Mouse (Mus musculus) limb, embryonic 13.5 days (tissue): ENCODE results near the gene Stk38l. TPM values are rescaled to one million over a fixed set of nuclear protein-coding genes. Genes with fewer than 3 reads are reported as not detected.
"Not testable (repeated sequence)": the region's sequence is repeated elsewhere in the genome, so short reads cannot be mapped to it uniquely, and the experiment has no call there.

Experiments
- ATAC-seq: fragments of 200-750 bp; cut with Nextera tagmentation; 2 replicates; pipeline ENCODE4 v1.8.0; 2017; ENCODE audit warnings: low read depth, moderate number of reproducible peaks, moderate TSS enrichment; ENCODE audit not compliant: low FRiP score
- H3K27ac ChIP-seq: fragments of 300-500 bp; sonication (generic); 2 replicates; pipeline ENCODE4 v1.5.1; 2015; ENCODE audit warnings: inconsistent platforms, mild to moderate bottlenecking, moderate library complexity
- H3K27me3 ChIP-seq: fragments of 300-500 bp; sonication (generic); 2 replicates; pipeline ENCODE4 v1.6.1; 2015; ENCODE audit warnings: mild to moderate bottlenecking, inconsistent platforms
- H3K36me3 ChIP-seq: fragments of 300-500 bp; sonication (generic); 2 replicates; pipeline ENCODE4 v1.6.1; 2015; ENCODE audit warnings: inconsistent platforms, mild to moderate bottlenecking, moderate library complexity
- H3K4me1 ChIP-seq: fragments of 300-500 bp; sonication (generic); 2 replicates; pipeline ENCODE4 v1.6.1; 2015; ENCODE audit warnings: inconsistent platforms
- H3K4me2 ChIP-seq: fragments of 300-500 bp; sonication (generic); replicated peaks from 2 replicates; pipeline ENCODE4 v1.6.1; 2015; ENCODE audit warnings: inconsistent platforms, mild to moderate bottlenecking, moderate library complexity
- H3K4me3 ChIP-seq: fragments of 300-500 bp; sonication (generic); 2 replicates; pipeline ENCODE4 v1.5.1; 2015; ENCODE audit warnings: moderate library complexity, mild to moderate bottlenecking, inconsistent platforms
- H3K9ac ChIP-seq: fragments of 300-500 bp; sonication (generic); 2 replicates; pipeline ENCODE4 v1.6.1; 2015; ENCODE audit warnings: mild to moderate bottlenecking, inconsistent platforms
- H3K9me3 ChIP-seq: fragments of 300-500 bp; sonication (generic); 2 replicates; pipeline ENCODE4 v1.6.1; 2016; ENCODE audit warnings: inconsistent platforms
- WGBS: fragments of 180-500 bp; shearing (Covaris S2); methylation state at CpG from one replicate; pipeline ENCODE4 v1.1.7; 2015; 5-methylcytosine and 5-hydroxymethylcytosine counted together
- polyA plus RNA-seq: library from polyadenylated mRNA; unstranded; fragments of >200 nt; fragmentation: Nextera tagmentation; extraction: Ambion mirVana; gene quantifications from 2 replicates; pipeline ENCODE4 v1.2.1, GENCODE M21; 2015

Gene Stk38l
- polyA plus RNA-seq, 1 experiment from 2014 or later = 23.0 TPM

DNA sequence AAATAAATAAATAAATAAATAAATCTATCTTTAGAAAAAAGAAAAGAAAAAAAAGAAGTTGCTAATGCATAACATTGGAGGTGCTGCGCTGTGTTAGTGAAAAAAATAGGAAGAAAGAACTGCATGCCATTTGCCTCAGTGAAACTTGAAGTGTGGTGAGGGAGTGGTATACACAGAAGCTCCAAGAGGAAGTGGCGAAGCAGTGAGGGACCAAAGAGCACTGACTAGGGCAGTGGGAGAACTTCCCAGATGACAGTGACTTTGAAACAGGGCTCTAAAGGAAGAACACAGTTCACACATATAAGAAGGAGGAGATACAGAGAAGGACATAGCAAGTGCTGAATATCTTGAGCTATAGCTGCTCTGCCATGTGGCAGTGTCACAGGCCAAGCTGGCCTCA lies 34.2 kb downstream of the Stk38l start:
- no peak for ATAC-seq
- Histone ChIP-seq H3K36me3 (peaks cover 3% of the 10 kb centered on the region), H3K9ac (no peak overlapping the region), H3K4me3 (no peak overlapping the region), H3K9me3 (no peaks in the 10 kb centered on the region), H3K4me1 (peaks cover 37% of the 10 kb centered on the region), H3K27ac (no peak overlapping the region), H3K4me2 (no peak overlapping the region), H3K27me3 (no peaks in the 10 kb centered on the region)
- 94% methylated on average over 2 of the region's 2 CpGs for WGBS

- no peak for ATAC-seq
- Histone ChIP-seq H3K9ac (no peak overlapping the region), H3K4me1 (peaks cover 31% of the 10 kb centered on the region), H3K36me3 (peaks cover 3% of the 10 kb centered on the region), H3K27me3 (no peaks in the 10 kb centered on the region), H3K27ac (no peak overlapping the region), H3K4me3 (no peak overlapping the region), H3K4me2 (no peak overlapping the region), H3K9me3 (no peaks in the 10 kb centered on the region)
- WGBS = 98% methylated on average over 2 of the region's 2 CpGs
These were observed 35.2 kb downstream of the Stk38l start for GRCm38 (mm10) chr6:146760022-146760421.

DNA sequence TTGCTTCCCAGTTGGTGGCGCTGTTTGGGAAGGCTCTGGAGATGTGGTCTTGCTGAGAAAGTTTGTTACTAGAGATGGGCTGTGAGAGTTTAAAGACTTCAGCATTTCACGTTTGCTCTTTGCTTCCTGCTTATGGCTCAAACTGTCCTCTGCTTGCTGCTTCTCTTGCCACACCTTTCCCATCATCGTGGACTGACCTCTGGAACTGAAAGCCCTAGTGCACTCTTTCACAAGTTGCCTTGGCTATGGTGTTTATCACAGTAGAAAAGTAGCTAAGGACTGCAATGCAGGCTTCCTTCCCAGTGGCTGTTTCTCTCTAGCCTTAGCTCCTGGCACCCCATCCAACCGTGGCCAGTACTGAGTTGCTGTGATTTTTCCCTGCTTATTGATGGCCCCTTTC lies 35.9 kb downstream of the Stk38l start:
- WGBS = 70% methylated on average over 4 of the region's 4 CpGs
- no peaks in the 10 kb centered on the region for H3K9me3 ChIP-seq
- H3K4me1 ChIP-seq = peaks cover 31% of the 10 kb centered on the region
- peaks cover 3% of the 10 kb centered on the region for H3K36me3 ChIP-seq
- H3K27me3 ChIP-seq = no peaks in the 10 kb centered on the region
- H3K27ac ChIP-seq = no peak overlapping the region
- H3K4me3 ChIP-seq = no peak overlapping the region
- H3K9ac ChIP-seq = no peak overlapping the region
- no peak for ATAC-seq
- H3K4me2 ChIP-seq = no peak overlapping the region

DNA sequence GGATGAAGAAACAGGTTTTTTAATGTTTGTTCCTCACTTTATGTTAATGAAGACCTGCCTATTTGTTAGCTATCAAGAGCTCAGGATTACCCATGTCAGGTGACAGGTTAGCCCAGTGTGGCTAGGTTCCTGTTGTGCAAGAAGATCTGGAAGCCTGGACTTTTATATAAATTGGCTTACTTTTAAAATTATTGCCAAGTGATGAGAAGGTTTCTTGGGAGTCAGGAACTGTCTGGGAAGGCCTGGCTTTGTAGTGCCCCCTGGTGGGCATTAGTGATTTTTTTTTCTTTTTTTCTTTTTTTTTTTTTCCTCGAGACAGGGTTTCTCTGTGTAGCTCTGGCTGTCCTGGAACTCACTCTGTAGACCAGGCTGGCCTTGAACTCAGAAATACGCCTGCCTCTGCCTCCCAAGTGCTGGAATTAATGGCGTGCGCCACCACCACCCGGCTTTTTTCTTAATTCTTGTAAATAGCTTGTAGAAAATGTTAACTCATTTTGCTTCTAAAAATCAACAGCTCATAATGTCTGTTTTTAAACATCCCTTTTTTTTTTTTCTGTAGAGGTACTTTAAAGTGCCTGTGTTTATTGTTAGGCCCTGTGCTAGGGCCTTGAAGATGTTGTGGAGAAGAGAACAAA lies 37.6 kb downstream of the Stk38l start:
- Histone ChIP-seq H3K36me3 (peaks cover 18% of the 10 kb centered on the region), H3K4me2 (no peak overlapping the region), H3K9ac (no peak overlapping the region), H3K4me3 (no peak overlapping the region), H3K27me3 (no peaks in the 10 kb centered on the region), H3K27ac (no peak overlapping the region), H3K9me3 (no peaks in the 10 kb centered on the region), H3K4me1 (peaks cover 19% of the 10 kb centered on the region)
- no peak for ATAC-seq
- 67% methylated on average over 5 of the region's 5 CpGs for WGBS

DNA sequence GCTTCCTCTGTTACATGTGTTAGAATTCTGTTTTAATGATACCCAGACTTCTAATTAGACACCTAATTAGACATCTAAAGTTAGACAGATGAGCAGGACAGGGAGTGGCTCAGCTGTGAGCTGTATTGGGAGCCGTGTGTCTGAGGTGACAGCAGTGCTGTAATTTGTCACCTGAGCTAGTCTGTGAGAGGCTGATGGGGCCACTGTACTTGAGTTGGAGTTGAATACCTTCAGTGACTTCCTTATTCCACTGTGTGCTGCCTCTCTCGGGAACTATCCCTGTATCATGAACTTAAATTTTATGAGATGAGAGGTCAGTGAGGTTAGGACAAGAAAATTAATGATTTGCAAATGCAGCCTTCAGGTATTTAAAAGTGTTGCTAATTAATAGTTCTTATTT lies 39.8 kb downstream of the Stk38l start:
- Histone ChIP-seq H3K4me1 (peaks cover 13% of the 10 kb centered on the region), H3K9ac (no peak overlapping the region), H3K9me3 (no peaks in the 10 kb centered on the region), H3K27me3 (no peaks in the 10 kb centered on the region), H3K4me3 (no peak overlapping the region), H3K36me3 (peaks cover 38% of the 10 kb centered on the region), H3K27ac (no peak overlapping the region), H3K4me2 (no peak overlapping the region)
- WGBS = 37% methylated on average over 2 of the region's 2 CpGs
- no peak for ATAC-seq

DNA sequence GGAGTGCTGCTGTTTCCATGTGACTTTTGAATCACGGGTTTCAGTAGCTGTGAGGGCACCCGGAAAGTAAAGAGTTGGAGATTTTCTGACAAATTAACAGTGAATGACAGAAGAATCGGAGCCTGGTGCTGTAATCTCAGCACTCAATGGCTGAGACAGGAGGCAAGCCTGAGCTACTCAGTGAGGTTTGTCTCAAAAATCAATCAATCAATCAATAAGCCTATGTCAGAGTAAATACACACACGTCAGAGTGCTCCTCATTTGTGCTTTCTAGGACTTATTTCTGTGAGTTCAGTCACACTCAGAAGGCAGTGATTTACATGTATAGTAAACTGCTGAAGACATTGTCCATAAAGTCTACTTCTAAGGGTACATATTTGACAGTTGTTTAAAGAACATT lies 40.5 kb downstream of the Stk38l start:
- 87% methylated on average over 4 of the region's 4 CpGs for WGBS
- no peak overlapping the region for H3K4me2 ChIP-seq
- no peaks in the 10 kb centered on the region for H3K9me3 ChIP-seq
- ATAC-seq = no peak
- H3K27me3 ChIP-seq = no peaks in the 10 kb centered on the region
- no peak overlapping the region for H3K27ac ChIP-seq
- peaks cover 42% of the 10 kb centered on the region for H3K36me3 ChIP-seq
- peaks cover 19% of the 10 kb centered on the region for H3K4me1 ChIP-seq
- no peak overlapping the region for H3K9ac ChIP-seq
- H3K4me3 ChIP-seq = no peak overlapping the region

DNA sequence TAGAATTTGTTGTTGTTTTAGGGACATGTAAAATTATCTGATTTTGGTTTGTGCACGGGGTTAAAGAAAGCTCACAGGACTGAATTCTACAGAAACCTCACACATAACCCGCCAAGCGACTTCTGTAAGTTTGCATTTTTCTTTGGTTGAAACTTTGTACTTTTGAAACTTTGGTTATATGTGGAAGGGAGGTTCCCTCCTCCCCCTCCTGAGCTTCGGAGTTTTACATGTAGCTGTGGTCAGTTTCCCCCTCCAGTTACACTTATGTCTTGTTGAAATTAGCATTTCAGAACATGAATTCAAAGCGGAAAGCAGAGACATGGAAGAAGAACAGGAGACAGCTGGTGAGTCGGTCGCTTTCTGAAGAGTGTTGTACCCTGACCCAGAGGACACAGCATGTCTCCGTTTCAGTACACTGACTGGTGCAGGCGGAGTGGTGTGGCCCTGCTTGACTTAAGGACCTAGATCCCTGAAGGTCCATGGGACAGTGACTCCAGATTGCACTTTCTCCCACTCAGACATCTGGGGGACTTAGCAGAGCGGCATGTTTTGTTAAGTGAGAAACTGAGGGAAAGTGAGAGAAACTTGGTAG lies 44.1 kb downstream of the Stk38l start:
- Histone ChIP-seq H3K4me2 (no peak overlapping the region), H3K27me3 (no peaks in the 10 kb centered on the region), H3K36me3 (peaks cover 68% of the 10 kb centered on the region), H3K27ac (no peak overlapping the region), H3K9ac (no peak overlapping the region), H3K4me1 (peaks cover 9% of the 10 kb centered on the region; the same call in 1 of the 2 replicates), H3K4me3 (no peak overlapping the region), H3K9me3 (no peaks in the 10 kb centered on the region)
- no peak for ATAC-seq
- WGBS = 92% methylated on average over 10 of the region's 10 CpGs

DNA sequence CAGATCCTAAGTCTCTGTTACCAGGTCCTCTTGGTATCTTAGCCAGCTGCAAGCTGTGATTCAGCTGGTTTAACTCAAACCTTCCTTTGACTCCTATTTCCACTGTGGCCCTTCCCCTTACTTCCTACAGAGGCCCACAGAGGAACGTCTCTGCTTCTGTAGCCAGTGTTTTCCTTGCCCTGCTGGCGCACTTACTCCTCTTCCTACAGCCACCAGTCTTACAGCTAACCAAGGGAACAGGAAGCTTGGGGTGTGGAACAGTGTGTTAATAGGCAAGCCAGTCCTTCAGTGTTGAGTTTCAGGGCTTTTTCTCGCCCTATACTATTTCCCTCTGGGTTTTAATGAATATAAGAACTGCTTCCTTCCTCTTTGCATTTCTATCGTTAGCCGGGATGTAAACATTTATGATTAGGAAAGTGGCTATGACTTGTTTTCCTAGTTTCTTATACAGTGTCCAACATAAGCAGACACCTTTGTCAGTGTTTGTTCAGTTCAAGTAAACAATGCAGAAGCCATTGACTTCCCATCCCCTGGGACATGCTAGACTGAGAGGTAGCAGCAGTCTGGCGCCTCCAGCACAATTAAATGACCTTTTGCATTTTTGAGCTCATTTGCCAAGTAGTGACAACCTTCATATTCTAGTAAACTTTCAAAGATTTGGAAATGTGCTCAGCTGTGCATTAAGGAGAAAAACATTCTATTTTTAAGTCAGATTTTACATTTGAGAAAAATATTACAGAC lies 45.4 kb downstream of the Stk38l start:
- no peaks in the 10 kb centered on the region for H3K9me3 ChIP-seq
- no peak overlapping the region for H3K4me3 ChIP-seq
- no peaks in the 10 kb centered on the region for H3K27me3 ChIP-seq
- 54% methylated on average over 6 of the region's 6 CpGs for WGBS
- peaks cover 9% of the 10 kb centered on the region; the same call in 1 of the 2 replicates for H3K4me1 ChIP-seq
- peak overlapping the region; percentile 48; the same call in 1 of the 2 replicates for H3K27ac ChIP-seq
- no peak overlapping the region; the same call in 1 of the 2 replicates for H3K9ac ChIP-seq
- H3K36me3 ChIP-seq = peaks cover 77% of the 10 kb centered on the region
- H3K4me2 ChIP-seq = no peak overlapping the region
- no peak for ATAC-seq

DNA sequence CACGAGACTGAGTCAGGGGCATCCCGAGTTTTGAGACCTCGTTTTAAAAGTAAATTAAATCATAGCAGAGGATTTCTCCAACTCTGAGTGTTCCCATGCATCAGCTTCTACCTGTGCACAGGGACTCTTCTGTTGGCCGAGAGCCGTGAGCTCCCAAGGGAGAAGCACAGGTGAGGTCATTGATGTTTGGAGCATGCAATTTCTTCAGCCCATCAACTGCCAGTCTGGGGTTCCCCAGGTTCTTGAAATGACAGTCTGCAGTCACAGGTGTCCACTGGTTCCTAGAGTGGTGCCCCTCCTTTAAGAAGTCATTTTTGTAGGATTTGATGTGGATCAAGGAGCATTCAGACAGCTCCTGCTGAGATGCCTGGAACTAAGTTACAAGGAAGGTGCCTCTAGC lies 46.0 kb downstream of the Stk38l start:
- peaks cover 9% of the 10 kb centered on the region; the same call in 1 of the 2 replicates for H3K4me1 ChIP-seq
- WGBS = 86% methylated on average over 5 of the region's 5 CpGs
- H3K4me3 ChIP-seq = no peak overlapping the region
- no peaks in the 10 kb centered on the region for H3K9me3 ChIP-seq
- peaks cover 79% of the 10 kb centered on the region for H3K36me3 ChIP-seq
- no peak overlapping the region for H3K9ac ChIP-seq
- H3K27me3 ChIP-seq = no peaks in the 10 kb centered on the region
- ATAC-seq = no peak
- no peak overlapping the region for H3K4me2 ChIP-seq
- no peak overlapping the region for H3K27ac ChIP-seq

- ATAC-seq, H3K9ac ChIP-seq, H3K4me2 ChIP-seq, H3K27ac ChIP-seq, H3K27me3 ChIP-seq, H3K4me3 ChIP-seq, H3K4me1 ChIP-seq, H3K9me3 ChIP-seq: not testable (repeated sequence)
- peaks cover 57% of the 10 kb centered on the region for H3K36me3 ChIP-seq
- WGBS = 90% methylated on average over 8 of the region's 8 CpGs
These were observed 51.1 kb downstream of the Stk38l start for GRCm38 (mm10) chr6:146775864-146776263.

- Histone ChIP-seq H3K9ac (no peak overlapping the region), H3K27me3 (no peaks in the 10 kb centered on the region), H3K9me3 (no peaks in the 10 kb centered on the region), H3K4me1 (no peaks in the 10 kb centered on the region), H3K27ac (no peak overlapping the region), H3K4me3 (no peak overlapping the region), H3K36me3 (peaks cover 49% of the 10 kb centered on the region), H3K4me2 (no peak overlapping the region)
- 72% methylated on average over 2 of the region's 2 CpGs for WGBS
- ATAC-seq = no peak
These were observed 52.0 kb downstream of the Stk38l start for GRCm38 (mm10) chr6:146776610-146777389.

DNA sequence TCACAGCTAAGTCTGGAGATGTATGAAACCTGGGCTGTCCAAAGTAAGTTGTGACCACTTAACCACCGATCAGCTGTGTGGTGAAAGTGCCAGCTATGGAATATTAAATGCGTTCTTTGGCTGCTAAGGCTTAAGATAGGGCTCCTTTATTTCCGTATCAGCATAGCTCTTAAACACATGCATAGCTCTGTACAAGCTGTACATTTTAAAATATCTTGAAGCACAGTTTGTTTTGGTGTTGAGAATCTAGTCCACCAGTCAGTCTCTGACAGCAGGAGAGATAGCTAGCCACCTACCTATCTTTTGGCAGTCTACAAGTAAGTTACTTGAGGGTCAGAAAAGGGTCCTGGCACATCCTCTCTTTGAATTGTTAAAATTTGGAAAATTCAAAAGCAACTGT lies 53.3 kb downstream of the Stk38l start:
- no peak overlapping the region for H3K27ac ChIP-seq
- no peaks in the 10 kb centered on the region for H3K4me1 ChIP-seq
- ATAC-seq = no peak
- no peak overlapping the region for H3K4me3 ChIP-seq
- no peaks in the 10 kb centered on the region for H3K9me3 ChIP-seq
- peaks cover 41% of the 10 kb centered on the region for H3K36me3 ChIP-seq
- H3K4me2 ChIP-seq = no peak overlapping the region
- H3K9ac ChIP-seq = no peak overlapping the region
- 96% methylated on average over 3 of the region's 3 CpGs for WGBS
- H3K27me3 ChIP-seq = no peaks in the 10 kb centered on the region
